Mouse (Mus musculus) MN1 (cell line): Measurements from ENCODE around the gene Slc7a4.
"Not testable (repeated sequence)": the region's sequence is repeated elsewhere in the genome, so short reads cannot be mapped to it uniquely, and the experiment has no call there.

Experiments used
- DNase-seq: peaks from one replicate; pipeline ENCODE4 v3.0.0-alpha.2; 2016; ENCODE audit warnings: low spot score

Gene Slc7a4

DNA sequence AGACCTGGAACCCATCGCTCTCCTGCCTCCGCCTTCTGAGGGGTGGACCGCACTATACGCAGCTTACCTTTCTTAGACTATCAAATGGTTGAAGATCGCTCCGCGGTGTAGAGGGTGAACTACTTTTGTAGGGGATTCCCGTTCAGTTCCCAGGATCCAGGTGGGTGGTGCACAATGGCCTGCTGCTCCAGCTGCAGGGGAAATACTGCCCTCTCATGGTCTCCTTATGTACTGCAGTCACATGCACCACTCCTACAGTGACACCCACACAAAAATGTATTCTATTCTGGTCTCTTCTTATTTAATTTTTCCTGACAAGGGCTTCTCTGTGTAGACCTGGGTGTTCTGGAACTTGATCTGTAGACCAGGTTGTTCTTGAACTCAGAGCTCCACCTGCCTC, at the start of gene Slc7a4:
Gene Slc7a4, minus strand, starts transcription at position 151 of the 400 bp plus-strand sequence.
- no peak for DNase-seq

DNA sequence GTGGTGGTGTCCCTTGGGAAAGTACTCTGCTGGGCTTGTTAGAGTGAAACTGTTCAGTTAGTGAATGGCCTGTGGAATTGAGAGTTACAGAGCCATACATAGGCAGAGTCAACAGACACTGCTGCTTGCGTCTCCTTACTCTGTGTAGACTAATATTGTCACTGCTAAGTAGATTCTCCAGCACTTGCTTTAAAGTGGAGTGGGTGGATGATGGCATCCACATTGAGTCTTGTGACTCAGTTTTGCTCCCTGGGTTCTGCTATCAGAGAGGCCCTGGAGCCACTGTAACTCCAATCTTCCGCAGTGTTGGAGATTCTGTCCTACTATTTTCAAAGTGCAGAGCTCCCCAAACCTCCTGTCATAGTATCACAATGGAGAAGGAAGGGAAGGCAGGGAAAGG, 49.6 kb upstream of the Slc7a4 start:
- no peak for DNase-seq

GRCm38 (mm10) chr16:17626269-17626555, 43.2 kb upstream of the Slc7a4 start:
- DNase-seq = no peak

- peak; percentile 75 for DNase-seq
Observed at GRCm38 (mm10) chr16:17625488-17626268, 42.7 kb upstream of the Slc7a4 start.

DNA sequence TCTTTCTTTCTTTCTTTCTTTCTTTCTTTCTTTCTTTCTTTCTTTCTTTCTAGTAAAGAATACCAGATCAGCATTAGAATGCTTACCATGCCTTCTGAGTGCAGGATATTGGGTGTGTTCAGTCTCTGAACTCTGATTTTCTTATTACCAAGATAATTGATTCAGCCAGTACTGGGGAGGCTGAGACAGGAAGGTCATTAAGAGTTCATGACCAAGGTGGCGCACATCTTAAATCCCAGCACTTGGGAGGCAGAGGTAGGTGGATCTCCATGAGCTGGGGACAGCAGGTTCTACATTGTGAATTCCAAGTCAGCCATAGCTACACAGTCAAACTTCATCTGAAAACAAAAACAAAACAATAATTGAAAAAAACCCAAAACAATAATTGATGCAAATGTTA, 38.9 kb upstream of the Slc7a4 start:
- DNase-seq = no peak

GRCm38 (mm10) chr16:17619198-17620105, 36.4 kb upstream of the Slc7a4 start, which contains the start of gene Smpd4:
Gene Smpd4 (plus strand): TSS chr16:17619354.
- DNase-seq = peak; percentile 93

DNA sequence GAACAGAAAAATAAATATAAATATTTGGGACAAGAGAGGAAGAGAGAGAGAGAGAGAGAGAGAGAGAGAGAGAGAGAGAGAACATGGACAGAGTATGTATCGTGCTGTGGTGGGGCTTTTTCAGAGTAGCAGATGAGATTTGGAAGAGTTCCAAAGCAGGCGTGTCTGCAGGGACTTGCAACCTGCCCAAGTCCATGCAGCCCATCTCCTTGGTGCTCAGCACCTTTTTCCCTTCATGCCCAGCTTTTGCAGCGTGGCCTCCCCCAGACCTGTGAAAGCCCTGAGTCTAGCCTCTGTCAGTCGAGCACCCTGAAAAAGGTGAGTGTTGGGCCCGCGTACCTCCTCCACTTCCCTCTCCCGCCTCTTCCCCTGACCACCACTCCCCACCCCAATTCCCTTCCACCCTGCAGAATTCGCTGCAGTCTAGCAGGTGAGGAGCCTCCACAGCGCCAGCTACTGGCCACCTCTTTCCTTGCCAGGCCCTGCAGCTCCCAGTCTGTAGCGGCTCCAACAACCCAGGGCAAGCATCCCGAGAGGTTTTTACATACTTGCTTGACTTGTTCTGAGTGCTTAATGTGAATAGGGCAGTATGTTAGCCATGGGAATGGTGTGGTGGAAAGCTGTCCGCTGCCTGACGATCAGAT, 35.0 kb upstream of the Slc7a4 start:
- peak; percentile 76 for DNase-seq

DNA sequence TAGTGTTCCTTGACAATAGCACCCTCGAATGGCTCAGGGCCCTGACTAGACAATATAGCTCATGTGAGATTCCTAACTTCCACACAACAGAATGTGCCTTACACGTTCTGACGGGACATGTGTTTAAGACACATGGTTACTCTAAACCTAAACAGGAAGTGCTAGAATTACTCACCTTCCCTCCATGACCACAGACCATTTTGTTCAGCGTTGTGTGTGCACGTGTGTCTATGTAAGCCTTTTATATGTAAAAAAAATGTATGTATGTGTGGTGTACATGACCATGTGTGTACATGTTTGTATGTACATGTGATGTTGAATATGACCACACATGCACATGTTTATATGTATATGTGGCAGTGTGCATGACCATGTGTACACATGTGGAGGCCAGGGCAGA, 33.2 kb upstream of the Slc7a4 start:
- DNase-seq = no peak

DNA sequence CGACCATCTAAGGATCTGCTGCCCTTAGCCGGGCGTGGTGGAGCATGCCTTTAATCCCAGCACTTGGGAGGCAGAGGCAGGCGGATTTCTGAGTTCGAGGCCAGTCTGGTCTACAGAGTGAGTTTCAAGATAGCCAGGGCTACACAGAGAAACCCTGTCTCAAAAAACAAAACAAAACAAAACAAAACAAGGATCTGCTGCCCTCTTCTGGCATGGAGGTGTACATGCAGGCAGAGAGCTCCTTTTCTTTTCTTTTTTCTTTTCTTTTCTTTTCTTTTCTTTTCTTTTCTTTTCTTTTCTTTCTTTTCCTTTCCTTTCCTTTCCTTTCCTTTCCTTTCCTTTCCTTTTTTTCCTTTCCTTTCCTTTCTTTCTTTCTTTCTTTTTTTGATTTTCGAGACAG, 31.7 kb upstream of the Slc7a4 start:
- not testable (repeated sequence) for DNase-seq

- no peak for DNase-seq
Observed at GRCm38 (mm10) chr16:17611383-17611782, 28.4 kb upstream of the Slc7a4 start.

DNA sequence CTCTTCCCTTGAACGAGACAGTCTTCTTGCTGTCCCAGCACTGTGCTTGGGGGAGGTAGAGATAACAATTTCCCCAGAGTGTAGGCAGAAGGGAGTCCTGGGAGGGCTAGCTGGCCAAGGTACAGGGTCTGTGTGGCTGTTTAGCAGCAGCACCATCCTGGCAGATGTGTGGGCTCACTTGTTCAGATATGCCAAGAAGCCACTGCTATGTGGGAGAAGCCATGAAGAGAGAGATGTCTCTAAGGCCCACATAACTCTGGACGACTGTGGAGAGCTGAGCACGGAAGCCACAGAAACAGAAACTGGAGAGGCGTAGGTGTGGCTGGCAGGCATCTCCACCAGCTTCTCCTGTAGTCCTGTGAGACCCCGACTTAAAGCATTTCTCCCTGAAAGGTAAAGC, 22.7 kb upstream of the Slc7a4 start:
- no peak for DNase-seq

GRCm38 (mm10) chr16:17604941-17605340, 21.9 kb upstream of the Slc7a4 start:
- no peak for DNase-seq

DNA sequence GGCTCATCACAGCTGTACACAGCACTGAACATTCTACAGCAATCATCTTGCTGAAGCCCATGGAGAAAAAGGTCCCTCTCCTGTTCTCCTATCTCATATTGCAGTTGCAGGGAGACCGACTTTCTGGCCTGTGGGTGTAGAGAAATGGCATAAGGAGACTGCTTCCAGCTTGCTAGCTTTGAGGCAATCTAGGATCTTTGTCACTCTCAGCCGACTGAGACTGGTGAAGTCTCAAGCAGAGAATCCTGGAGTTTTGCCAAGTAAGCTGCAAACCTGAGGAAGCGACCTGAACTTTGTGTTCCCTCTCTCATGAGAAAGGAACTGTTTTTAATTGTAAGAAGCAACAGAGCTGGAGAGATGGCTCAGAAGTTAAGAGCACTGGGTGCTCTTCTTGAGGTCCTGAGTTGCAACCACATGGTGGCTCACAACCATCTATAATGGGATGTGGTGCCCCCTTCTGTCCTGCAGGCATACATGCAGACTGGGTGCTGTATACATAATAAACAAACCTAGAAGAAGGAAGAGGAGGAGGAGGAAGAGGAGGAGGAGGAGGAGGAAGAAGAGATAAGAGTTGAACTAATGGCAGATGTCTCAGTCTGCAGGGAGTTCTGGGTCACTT, 18.0 kb upstream of the Slc7a4 start:
- DNase-seq = no peak

DNA sequence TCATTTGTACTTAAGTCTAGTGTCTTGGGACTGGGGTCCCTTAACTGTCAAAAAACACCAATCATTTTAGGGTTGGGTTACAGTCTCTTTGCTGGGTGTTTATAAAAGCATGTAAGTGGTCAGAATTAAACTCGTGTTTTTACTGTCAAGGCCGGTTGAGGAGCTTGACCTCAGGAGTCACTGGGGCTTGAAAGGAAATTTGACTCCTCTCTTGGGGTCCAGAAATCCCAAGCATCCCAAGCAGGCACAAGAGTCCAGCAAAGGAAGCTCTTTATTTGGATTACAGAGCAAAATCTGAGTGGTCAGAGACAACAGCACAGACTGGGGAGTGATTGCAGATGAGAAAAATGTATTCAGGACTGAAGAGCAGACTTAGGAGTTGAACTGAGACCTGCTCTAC, 7.7 kb upstream of the Slc7a4 start:
- DNase-seq = no peak

DNA sequence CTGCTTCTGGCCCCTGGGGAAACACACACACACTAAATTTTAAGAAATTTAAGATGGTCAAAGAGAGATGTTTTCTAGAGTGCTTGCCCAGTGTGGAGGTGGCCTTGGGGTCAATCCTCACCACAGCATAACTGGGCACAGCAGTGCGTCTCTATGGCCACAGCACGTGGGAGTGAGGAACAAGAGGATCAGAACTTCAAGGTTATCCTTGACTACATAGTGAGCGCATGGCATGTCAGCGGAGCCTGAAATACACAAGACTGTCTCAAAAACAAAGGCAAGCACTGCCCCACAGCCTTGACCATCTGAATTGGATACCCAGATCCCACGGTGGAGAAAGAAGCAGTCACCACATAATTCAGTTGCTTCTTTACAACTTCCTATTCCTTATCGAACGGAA, 1.5 kb upstream of the Slc7a4 start:
- no peak for DNase-seq

- DNase-seq = no peak
Observed at GRCm38 (mm10) chr16:17576825-17577215, 6.2 kb downstream of the Slc7a4 start.

DNA sequence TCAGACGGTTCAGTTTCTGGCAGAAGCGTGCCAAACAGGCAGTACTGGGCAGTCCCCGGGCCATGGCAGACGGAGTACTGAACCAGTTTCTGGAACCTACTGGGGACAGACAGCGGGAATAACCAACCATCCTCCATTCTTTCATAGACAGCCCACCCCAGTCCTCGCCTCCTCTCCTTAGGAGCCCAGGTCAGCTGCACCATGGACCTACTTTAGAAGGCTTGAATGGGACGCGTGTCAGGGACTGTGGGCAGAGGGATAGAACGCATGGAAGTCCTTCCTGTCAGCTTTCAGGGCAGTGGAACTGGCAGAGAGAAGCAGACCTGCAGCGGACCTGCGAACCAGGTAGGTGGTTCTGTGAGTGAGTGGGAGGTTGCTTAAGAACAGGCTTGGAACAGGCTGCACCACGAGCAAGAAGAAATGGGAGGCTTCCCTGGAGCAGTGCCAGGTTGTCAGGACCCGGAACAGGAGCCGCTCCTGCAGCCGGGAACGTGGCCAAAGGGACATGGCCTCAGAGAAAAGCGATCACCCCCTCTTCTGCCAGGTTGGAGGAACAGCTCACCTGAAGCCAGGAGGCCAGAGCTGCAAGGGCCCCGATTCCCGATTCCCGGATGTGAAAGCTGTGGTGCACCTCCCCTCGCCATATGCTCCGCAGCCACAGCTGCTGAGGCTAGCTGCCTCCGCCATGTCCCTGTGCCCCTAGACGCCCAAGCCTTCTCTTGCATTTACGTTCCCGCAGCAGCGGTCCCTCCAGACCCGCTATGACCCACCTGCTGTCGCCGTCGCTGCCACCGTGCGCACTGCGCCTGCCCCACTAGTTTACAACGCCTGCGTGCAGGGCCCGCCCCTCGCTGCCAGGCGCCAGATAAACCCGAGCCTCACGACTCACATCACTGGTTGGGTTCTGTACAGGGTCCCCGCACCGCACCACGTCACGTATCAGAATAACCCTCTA, 6.9 kb downstream of the Slc7a4 start:
- DNase-seq = peak; percentile 43

- no peak for DNase-seq
Observed at GRCm38 (mm10) chr16:17566186-17566585, 16.8 kb downstream of the Slc7a4 start.

DNA sequence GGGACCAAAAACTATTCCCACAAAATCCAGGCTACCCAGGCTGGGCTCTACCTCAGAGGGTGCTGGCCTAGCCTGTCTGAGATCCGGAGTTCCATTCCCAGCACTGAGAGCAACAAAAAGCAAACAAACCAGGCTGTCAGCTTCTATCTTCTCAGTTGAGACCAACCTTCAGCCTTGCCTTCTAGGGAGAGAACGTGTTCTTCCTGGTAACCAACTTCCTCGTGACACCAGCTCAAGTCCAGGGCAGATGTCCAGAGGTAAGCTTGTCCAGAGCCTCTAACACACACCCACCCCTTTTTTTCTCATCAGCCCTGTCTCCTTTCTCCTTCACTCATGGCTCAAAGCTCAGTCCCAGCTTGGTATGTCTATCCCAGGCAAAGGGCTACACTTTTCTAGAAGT, 18.2 kb downstream of the Slc7a4 start:
- no peak for DNase-seq

GRCm38 (mm10) chr16:17564221-17564620, 18.8 kb downstream of the Slc7a4 start:
- DNase-seq = no peak

GRCm38 (mm10) chr16:17563580-17563979, 19.4 kb downstream of the Slc7a4 start:
- DNase-seq = no peak
